Mouse (Mus musculus): ENCODE measurements around the gene Galr2.

- TF ChIP-seq CTCF (IDR thresholded peaks at IDR 0.05; ENCODE audit: control insufficient read depth, insufficient read depth, insufficient replicate concordance, low read depth, low read length), result no peak
- TF ChIP-seq POLR2A (IDR thresholded peaks at IDR 0.05; ENCODE audit: control insufficient read depth, low read depth, low read length), result no peak
These were observed 11.7 kb downstream of the Galr2 start for GRCm38 (mm10) chr11:116292401-116292800.
